Mouse (Mus musculus): ENCODE measurements around the gene Kif15.

The Kif15 gene

DNA sequence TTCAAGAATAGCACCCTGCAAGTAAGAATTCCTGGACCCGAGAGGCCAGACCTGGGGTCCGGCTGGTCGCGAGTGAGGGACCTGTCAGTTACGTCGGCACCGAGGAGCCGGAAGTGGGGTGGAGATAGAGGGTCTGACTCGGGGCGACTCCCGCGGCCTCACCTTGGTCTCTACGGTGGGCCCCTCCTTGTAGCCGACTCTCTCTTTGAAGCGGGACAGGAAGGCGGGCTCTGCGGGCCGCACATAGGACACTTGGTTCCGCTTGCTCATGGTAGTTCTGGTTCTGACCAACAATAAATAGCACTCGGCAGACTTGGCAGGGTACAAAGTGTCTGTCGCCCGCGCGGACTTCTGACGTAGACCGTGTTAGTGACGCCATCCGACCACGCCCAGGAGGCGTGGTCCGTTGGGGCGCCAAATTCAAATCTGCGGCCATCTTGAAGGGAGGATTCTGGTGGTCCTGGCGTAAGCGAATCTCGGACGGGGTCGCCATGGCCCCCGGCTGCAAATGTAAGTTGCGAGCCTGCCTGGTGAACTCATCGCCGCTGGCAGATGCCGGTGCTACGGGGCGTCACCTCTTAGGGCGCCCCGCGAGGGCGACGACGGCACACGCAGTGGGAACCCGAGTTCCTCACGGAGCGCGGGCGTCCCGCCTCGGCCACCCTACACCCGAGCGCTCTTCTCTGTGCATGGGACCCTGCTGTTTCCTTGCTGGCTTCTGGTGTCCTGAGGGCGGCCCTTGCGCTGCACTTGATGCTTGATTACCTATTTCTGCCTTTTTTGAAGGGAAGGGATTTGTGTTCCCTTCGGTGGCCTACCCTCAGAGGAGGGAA is at the start of gene Kif15, which contains the start of gene 1110059G10Rik:
TSS of gene Kif15 (plus strand) at position 404 of the 833 bp plus-strand sequence.
TSS of gene 1110059G10Rik (minus strand) at position 358 of the 833 bp plus-strand sequence.
- peak; percentile 93 to 97 for DNase-seq (ENCODE audit: low spot score in 2 of 2)

DNA sequence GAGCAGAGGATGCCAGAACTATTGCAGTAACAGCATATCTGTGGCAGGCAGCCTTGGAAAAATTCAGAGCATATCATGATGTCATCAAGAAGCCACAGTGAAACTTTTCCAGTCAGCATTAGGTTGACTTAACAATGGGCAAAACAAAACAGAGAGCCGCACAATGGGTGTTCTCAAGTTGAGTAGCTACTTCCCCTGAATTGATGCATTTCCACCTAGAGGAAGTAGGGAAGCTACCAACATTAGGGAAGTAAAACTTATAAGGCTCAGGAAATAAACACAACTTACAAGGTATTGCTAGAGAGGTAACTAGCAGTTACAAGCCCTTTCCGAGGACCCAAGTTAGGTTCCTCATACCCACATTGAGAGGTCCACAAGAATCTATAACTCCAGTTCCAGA is 49.8 kb upstream of the Kif15 start:
- no peak for DNase-seq (ENCODE audit: low spot score in 2 of 2)

DNA sequence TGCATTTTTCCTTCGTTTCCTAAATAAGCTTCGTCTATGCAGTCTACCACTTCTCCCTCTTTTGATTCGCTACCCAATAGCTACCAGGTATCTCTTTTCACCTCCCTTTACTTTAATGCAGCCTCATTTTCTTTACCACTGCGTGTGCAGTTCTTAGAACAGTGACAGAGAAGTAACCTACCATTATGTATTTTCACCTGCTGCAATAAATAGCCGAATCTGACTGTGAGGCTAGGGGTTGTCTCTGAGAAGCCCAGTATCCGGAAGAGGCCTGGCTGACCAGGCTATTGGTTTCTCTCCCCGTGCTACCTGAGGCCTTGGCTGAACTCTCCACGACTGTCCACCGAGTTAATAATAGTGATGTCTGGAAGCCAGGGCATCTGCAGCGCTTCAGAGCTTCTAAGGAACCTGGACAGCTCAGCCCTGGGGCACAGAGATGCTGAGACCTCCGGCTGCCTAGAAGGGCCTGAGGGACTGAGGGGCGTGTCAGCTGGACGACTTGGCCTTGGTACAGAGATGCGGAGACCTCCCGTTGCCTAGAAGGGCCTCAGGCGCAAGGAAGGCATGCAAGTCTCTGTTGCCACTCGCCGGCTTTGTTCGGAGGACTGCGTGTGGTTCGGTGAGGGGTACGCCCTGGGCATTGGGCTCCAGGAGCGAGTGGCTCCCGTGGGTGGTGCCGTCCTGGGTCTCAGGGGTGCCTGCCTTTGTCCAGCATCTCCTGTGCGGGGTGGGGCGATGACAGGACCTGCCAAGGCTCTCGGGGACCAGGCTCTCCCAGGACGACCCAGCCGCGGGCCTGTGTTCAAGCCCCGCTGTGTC is 47.9 kb upstream of the Kif15 start:
- DNase-seq (ENCODE audit: low spot score in 2 of 2) = peak; percentile 58 to 74

DNA sequence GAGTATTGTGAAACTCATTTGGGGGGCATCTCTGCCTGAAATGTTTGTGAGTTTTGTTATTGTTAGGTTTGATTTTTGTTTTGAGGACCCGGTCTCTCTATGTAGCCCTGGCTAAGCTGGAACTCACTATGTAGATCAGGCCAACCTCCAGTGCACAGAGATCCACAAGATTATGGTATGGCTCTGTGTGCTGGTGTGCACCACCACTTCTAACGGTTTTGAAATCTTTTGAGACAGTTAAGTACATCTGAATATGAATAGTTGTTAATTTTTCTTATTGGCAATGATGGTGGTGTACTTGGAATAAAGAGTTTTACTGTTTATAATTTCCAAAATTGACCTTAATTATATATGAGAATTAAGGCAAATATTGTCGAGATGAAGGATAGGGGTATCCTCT is 28.4 kb upstream of the Kif15 start:
- no peak for DNase-seq (ENCODE audit: low spot score in 2 of 2)

DNA sequence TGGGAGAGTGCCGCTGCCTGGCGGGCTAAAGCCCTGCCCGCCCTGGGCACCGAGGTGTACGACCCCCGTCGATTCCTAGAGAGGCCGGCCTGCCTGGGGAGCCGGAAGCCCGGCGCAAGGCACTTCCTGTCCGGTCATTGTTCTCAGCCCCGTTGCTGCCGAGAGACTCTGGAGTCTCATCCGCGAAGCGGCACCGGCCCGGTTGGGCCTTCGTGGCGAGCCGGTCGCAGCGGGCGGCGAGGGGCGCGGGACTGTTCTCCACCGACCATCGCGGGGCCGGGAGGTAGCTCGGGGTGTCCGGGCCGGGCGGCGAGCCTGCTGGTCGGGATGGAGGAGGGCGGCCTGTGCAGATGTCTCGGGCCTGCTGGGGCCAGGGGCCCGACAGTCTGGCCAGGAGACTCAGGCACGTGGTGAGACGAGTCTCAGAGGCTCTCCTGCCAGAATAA is 27.9 kb upstream of the Kif15 start, which contains the start of gene Zfp105:
TSS of gene Zfp105 (plus strand) at position 137 of the 446 bp plus-strand sequence.
- DNase-seq (ENCODE audit: low spot score in 2 of 2) = peak; percentile 49 to 77

DNA sequence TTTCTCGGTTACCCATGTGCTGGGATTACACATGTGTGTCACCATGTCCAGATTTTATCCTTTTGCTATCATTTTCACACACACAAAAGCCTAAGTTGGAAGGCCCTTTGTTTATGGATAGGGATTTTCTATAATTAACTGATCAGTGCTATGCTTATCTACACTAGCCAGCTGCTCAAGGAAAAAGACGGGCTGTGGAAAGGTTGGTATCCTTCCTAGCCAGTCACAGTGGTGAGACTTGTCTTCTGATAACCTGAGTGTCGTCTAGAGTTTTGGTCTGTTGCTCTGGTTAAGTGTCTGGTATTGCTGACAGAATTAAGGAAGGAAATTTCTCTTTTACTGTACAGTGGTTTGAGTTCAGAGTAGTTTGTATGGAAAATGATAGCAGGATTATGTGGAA is 21.9 kb upstream of the Kif15 start:
- no peak for DNase-seq (ENCODE audit: low spot score in 2 of 2)

DNA sequence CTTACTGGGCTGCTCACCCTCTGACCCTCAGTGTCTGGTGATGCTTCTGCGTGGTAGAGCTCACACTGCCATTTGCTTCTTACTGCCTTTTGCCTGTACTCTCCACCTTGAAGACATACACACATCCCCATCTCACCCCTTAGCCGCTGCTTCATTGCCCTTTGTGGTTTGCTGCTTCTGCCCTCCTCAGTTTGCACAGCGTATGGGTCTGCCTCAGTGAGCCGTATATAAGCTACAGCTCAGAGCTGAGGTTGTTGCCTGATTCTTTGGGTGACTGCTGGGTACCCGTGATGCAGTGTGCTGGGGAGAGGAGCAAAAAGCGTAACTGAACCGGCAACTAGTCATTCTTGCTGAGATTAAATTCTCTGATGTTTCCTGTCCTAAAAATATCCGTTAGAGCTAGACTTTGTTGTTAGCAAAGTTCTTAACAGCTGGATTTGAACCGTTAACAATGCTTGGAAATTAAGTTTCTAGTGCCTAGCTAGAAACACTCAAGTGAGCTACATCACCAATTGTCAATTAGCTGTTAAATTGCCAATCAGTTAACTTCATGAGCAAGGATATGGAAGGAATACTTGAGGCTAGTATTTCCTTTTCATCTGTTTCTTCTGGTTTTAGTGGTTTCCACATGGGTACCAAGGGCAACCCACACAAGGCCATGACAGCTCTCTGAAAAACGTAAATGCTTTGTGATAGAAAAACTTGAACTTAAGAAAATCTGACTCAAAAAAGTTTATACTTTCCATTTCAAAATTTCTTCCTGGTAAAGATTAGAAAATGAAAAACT is 47.8 kb downstream of the Kif15 start:
- no peak for DNase-seq (ENCODE audit: low spot score in 2 of 2)

DNA sequence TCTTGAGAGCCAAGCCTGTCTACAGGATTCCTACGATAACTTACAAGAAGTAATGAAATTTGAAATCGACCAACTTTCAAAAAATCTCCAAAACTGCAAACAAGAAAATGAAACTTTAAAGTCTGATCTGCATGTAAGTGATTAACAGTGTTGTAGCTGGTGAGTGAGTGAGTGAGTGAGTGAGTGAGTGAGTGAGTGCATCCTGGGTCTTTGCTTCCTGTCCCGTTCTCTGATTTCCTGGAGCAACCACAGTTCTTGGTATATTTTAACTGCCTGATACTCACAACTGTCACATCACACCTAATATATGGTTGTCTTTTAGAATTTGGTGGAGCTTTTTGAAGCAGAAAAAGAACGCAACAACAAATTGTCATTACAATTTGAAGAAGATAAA is 48.3 kb downstream of the Kif15 start:
- no peak for DNase-seq (ENCODE audit: low spot score in 2 of 2)

DNA sequence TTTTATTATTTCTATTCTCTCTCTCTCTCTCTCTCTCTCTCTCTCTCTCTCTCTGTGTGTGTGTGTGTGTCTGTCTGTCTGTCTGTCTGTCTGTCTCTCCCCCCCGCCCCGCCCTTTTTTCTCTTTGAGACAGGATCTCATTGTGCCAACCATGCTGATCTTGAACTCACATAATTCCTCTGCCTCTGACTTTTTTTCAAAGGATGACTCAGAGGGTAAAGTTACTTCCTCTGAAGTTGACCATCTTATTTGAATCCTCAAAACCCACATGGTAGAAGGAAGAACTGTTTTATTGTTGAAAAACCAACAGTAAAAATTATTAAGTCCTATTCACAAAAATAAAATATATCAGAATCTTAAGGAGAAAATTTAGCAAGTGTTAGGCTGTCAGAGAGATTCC is 53.9 kb downstream of the Kif15 start:
- no peak for DNase-seq (ENCODE audit: low spot score in 2 of 2)

DNA sequence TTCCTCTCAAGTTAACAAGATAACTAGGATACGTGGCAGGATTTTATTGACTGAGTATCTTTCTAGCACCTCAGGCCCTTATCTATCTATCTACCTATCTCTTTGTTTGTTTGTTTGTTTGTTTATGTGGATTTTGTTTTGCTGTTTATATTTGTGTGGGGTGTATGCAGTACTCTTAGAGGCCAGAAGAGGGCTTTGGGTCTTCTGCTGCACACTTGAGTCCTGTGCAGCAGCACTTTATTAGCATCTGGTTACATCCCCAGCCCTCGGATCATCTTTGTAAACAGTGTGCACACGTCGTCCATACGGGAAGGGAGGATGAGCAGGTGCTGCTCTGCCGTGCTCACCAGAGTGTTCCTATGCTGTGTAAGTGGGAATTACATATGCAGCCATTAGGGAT is 55.2 kb downstream of the Kif15 start:
- no peak for DNase-seq (ENCODE audit: low spot score in 2 of 2)

DNA sequence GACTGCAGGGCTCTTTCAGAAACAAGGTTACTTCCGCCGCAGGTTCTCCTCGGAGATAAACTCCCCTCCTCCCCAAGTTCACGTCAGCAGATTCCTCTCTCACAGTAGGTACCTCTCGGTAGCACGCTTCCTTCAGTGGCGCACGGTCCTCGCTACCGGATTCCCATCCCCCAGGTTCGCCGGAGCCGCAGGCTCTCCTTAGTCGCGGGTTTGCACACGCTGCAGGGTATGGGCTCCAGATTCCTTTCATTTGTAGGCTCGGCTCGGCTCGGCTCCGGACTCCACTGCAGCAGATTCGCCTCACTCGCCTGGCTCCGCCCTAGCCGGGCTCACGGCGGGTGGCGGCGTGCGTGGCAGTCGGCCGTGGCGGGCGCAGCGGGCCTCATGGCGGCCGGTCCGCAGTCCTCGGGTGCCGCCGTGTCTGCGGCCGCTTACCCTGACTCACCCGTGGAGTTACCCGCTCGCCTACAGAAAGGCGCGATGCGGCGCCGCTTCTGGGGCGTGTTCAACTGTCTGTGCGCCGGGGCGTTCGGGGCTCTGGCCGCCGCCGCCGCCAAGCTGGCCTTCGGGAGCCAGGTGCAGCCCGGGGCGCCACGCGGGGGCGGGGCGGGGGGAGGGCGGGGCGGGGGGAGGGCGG is 70.3 kb downstream of the Kif15 start, which contains the start of gene Tmem42:
TSS of gene Tmem42 (plus strand) at position 332 of the 637 bp plus-strand sequence.
- DNase-seq (ENCODE audit: low spot score in 2 of 2) = peak; percentile 67 to 80

DNA sequence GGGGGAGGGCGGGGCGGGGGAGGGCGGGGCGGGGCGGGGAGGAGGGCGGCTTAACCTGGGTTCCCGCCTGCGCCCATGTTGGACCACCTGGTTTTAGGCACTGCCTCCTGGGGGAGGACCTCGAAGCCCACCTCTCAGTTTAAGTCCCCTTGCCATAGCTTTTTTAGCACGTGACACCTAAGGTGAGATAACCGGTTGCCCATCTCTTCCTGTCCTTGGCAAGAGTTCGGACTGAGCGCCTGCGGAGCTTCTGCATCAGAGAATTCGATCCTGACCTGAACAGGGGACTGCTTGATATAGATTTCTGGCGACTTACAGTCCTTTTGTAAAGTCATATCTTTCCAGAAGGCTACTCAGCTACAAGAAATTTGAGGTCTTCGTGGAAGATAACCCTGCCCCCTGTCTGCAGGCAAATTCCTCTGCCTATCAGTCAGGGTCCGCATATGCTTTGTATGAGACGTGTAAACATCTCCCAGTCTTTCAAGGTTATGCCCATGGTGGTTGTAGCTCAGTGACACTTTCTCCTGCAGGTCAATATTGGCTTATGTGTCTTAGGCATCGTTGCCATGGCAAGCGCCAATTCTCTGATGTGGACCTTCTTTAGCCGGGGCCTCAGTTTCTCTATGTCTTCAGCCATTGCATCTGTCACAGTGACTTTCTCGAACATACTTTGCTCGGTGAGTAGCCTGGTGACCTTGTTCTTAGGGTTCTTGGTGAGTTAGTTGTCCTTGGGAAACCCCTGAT is 71.0 kb downstream of the Kif15 start:
- peak in 1 of 2 experiments; percentile 27 for DNase-seq (ENCODE audit: low spot score in 2 of 2)

DNA sequence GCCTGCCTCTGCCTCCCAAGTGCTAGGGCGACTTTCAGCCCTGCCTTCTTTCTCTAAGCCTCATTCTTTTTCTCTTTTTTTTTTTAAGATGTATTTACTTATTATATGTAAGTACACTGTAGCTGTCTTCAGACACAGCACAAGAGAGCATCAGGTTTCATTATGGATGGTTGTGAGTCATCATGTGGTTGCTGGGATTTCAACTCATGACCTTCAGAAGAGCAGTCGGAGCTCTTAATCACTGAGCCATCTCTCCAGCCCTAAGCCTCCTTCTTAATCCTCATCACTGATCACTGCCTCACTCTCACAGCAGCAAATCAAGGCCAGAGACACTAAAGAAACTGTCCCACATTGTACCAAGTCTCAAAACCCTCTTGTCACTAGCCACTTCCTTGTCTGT is 73.4 kb downstream of the Kif15 start:
- no peak for DNase-seq (ENCODE audit: low spot score in 2 of 2)

DNA sequence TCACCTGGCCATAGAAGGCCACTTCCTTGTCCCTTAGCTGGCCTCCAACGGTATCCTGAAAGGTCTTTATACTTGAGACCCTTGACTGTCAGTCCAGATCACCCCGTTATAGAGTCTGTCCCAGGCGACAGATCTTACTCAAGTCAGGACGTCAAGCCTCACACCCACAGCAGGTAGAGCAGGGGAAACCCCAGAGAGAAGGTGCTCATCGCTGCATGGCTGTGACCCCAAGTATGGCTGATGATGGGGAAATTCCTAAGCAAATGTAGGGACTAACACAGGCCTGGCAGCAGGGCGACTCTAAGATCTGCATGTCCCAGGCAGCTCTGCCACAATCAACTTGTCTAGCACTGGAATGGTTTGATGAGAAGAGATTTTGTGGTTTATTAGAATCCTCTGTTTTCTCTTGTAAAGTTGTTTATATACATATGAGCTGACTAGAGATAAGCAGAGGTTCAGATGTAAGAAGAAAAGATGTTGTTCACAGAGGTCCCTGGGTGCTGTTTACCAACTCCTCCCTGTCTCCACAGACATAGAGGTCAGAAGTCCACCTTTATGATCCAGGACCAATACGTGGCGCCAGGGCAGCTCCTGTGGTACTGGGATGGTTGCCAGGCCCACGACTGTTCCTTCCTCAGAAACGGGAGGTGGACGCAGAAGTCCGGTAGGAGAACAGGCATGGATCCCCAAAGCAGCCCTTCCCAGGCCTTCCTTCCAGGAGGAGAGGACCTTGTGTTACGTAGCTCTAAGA is 80.8 kb downstream of the Kif15 start:
- no peak for DNase-seq (ENCODE audit: low spot score in 2 of 2)

DNA sequence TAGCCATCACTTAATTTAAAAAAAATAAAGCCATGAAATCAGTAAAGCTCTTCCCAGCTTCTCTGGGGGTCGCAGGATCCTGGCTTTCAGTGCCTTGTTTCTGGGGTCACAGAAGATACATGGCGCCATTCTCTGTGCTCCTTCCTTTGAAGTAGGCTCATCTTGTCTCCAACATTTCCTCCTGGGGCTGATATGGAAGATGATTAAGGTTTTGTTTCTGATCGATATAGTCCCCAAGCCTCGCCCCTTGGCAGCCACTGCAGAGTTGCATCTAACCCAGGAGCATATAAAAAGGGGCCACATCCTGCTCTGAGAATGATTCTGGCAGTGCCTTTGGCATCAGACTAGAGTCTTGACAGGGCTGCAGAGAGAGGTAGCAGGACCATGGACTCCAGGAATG is 83.6 kb downstream of the Kif15 start, which contains the start of gene Tgm4:
TSS of gene Tgm4 (plus strand) at position 301 of the 400 bp plus-strand sequence.
- no peak for DNase-seq (ENCODE audit: low spot score in 2 of 2)

DNA sequence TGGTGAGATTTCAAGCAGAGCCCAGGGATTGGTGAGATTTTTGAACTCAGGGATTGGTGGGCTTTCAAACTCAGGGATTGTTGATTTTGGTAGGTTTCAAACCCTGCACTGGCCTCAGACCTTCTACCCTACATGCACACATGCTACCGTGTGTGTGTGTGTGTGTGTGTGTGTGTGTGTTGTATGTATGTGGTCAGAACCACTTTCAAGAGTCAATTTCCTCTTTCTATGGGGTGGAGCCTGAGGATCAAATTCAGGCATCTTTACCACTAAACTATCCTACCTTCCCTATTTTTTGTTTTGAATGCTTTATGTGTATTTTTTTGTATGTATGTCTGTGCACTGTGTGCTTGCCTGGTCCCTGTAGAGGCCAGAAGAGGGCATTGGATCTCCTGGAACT is 96.8 kb downstream of the Kif15 start:
- DNase-seq (ENCODE audit: low spot score in 2 of 2) = no peak

DNA sequence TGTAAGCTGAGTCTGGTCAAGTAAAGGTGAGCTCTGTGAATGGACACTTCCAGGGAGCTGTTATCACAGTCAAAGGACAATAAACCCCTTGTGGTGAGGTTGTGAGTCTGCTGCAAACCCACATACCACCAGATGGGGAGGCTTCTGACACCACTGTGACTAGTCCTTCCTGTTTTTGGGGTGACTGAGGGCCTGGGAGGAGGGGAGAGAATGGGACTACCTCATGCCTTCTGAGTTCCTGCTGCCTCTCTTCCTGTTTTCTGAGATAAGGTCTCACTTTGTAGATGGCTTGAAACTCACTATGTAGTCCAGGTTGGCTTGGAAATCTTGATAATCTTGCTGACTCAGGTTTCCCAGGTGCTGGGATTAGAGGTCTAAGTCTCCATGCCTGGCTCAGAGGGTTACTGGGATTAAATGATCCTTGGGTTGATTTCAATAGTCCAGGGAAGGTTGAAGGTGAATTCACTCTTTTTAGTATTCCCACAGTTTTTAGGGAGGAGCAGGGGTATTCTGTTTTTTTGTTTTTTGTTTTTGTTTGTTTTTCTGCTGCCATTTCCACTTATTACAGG is 108.0 kb downstream of the Kif15 start:
- no peak for DNase-seq (ENCODE audit: low spot score in 2 of 2)

DNA sequence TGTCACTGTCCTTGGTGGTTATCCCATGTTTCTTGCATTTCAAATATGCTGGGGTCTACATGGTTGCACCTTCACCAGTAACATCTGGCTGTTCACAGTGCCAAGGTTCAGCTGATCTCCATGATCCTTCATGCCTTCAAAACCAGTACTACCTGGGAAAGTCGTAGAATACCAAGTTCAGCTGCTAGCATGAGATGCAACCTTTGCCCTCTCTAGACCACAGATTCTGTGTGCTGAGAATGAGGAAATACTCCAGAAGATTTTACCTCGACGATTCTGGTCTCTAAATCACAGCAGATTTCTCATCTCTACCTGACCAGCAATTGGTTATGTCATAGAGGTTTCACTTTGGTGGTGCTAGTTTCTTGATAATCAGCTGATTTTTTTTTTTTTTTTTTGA is 109.3 kb downstream of the Kif15 start:
- no peak for DNase-seq (ENCODE audit: low spot score in 2 of 2)
